In the genomic region with DNA sequence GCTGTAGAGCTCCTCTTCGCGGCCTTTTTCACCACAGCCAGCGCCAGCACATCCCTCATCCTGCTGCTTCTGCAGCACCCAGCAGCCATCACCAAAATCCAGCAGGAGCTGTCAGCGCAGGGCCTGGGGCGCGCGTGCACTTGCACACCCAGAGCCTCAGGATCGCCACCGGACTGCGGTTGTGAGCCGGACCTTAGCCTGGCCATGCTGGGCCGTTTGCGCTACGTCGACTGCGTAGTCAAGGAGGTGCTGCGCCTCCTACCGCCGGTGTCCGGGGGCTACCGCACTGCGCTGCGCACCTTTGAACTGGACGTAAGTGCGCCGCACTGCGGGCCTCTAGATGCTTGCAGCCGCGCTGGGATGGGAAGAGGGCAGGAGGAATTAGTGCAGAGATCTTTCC, we compare ENCODE assay signal across 9 mouse cellular contexts. TPM values are rescaled to one million over a fixed set of nuclear protein-coding genes. Genes with fewer than 3 reads are reported as not detected.
DNase-seq lines count a peak whose midpoint lies in the region; ATAC-seq lines count a peak whose summit lies in the region.
"Had no signal": no experiment of that assay in that cellular context is flagged by ENCODE, and none has a peak within 500 bp of the region (broad histone marks: within the 10 kb centered on the region; RNA-seq: fewer than 3 reads in every experiment).

No protein-coding gene starts in this region.

- no peak overlapping the region for H3K9ac ChIP-seq in lung, embryonic 15.5 days
- no peak overlapping the region for H3K9ac ChIP-seq in limb, embryonic 12.5 days (replicated peaks)
- no peak overlapping the region for H3K9ac ChIP-seq in stomach, embryonic 14.5 days (replicated peaks; ENCODE audit: low read depth, low read length)

- peak overlapping the region; percentile 7; the same call in 1 of the 2 replicates for H3K4me3 ChIP-seq in lung, embryonic 15.5 days
- peak overlapping the region; percentile 21 for H3K4me3 ChIP-seq in limb, embryonic 12.5 days (replicated peaks)
- peak overlapping the region; percentile 6; the same call in 1 of the 2 replicates for H3K4me3 ChIP-seq in stomach, embryonic 14.5 days (ENCODE audit: low read depth, low read length)

- H3K27me3 ChIP-seq in lung, embryonic 15.5 days, result peaks cover 100% of the 10 kb centered on the region
- peaks cover 100% of the 10 kb centered on the region for H3K27me3 ChIP-seq in limb, embryonic 12.5 days
- peaks cover 98% of the 10 kb centered on the region for H3K27me3 ChIP-seq in stomach, embryonic 14.5 days (ENCODE audit: control insufficient read depth, insufficient read depth, low read length)

- peak; percentile 47 for DNase-seq in adrenal gland, postnatal 14 days
- no peak for DNase-seq in adrenal gland, postnatal 25 days
- DNase-seq in lung, postnatal 25 days (ENCODE audit: low spot score), result no peak
- DNase-seq in cerebellum, adult 9-11 months, result no peak
- DNase-seq: layer of hippocampus, postnatal 36 days had no signal

- peaks cover 18% of the 10 kb centered on the region; the same call in 1 of the 2 replicates for H3K4me1 ChIP-seq in lung, embryonic 15.5 days
- peaks cover 33% of the 10 kb centered on the region for H3K4me1 ChIP-seq in limb, embryonic 12.5 days (replicated peaks)
- peaks cover 7% of the 10 kb centered on the region; the same call in 1 of the 2 replicates for H3K4me1 ChIP-seq in stomach, embryonic 14.5 days (ENCODE audit: control insufficient read depth, insufficient read depth, low read length)

- 5% methylated on average over 29 of the region's 29 CpGs for WGBS in lung, embryonic 15.5 days
- WGBS in limb, embryonic 12.5 days, result 2% methylated on average over 29 of the region's 29 CpGs
- WGBS in stomach, embryonic 14.5 days, result 5% methylated on average over 29 of the region's 29 CpGs

- ATAC-seq in lung, embryonic 15.5 days (ENCODE audit: borderline replicate concordance, extremely low read depth, low FRiP score, low TSS enrichment), result no peak
- no peak for ATAC-seq in limb, embryonic 12.5 days (ENCODE audit: insufficient number of reproducible peaks, insufficient read depth, low FRiP score, low TSS enrichment, low read depth)
- ATAC-seq in stomach, embryonic 14.5 days (ENCODE audit: insufficient number of reproducible peaks, insufficient read depth, low FRiP score, low read depth), result no peak
- no peak for ATAC-seq in activated CD4-positive, CD25-positive, alpha-beta regulatory T cell, adult 4 months

- no peaks in the 10 kb centered on the region for H3K9me3 ChIP-seq in lung, embryonic 15.5 days
- no peaks in the 10 kb centered on the region for H3K9me3 ChIP-seq in limb, embryonic 12.5 days
- H3K9me3 ChIP-seq in stomach, embryonic 14.5 days (ENCODE audit: control insufficient read depth, low read depth, low read length), result no peaks in the 10 kb centered on the region

- no peaks in the 10 kb centered on the region for H3K36me3 ChIP-seq in lung, embryonic 15.5 days
- no peaks in the 10 kb centered on the region for H3K36me3 ChIP-seq in limb, embryonic 12.5 days
- no peaks in the 10 kb centered on the region for H3K36me3 ChIP-seq in stomach, embryonic 14.5 days (ENCODE audit: control insufficient read depth, insufficient read depth, low read length)

- H3K27ac ChIP-seq in lung, embryonic 15.5 days, result no peak overlapping the region
- H3K27ac ChIP-seq in limb, embryonic 12.5 days, result no peak overlapping the region
- no peak overlapping the region for H3K27ac ChIP-seq in stomach, embryonic 14.5 days (ENCODE audit: low read length)

- H3K4me2 ChIP-seq in lung, embryonic 15.5 days, result peak overlapping the region; percentile 33
- H3K4me2 ChIP-seq in limb, embryonic 12.5 days, result peak overlapping the region; percentile 43
- 0 out of 2 replicates have a peak overlapping the region, but pooled peaks have one; percentile 16 for H3K4me2 ChIP-seq in stomach, embryonic 14.5 days (replicated peaks; ENCODE audit: low read depth, low read length)

RNA-seq across cellular contexts. Expression of gene Cyp26c1, which starts 5.3 kb away (rescaled TPM):
- total RNA-seq in adrenal gland, postnatal 14 days (2021), result 0.23 TPM in 1 of 2 replicates, not detected in the other
- not detected in 2 replicates for total RNA-seq in adrenal gland, postnatal 25 days (2021)
- polyA plus RNA-seq in lung, embryonic 15.5 days (2015; fragmentation: Nextera tagmentation; extraction: Ambion mirVana), result not detected in 2 replicates
- 0.19 and 0.23 TPM in 2 replicates for polyA plus RNA-seq in limb, embryonic 12.5 days (2016; fragmentation: Nextera tagmentation; extraction: Ambion mirVana)
- polyA plus RNA-seq in stomach, embryonic 14.5 days (2014; fragmentation: Nextera tagmentation; extraction: Ambion mirVana), result 0.14 TPM in 1 of 2 replicates, not detected in the other
- not detected for polyA plus RNA-seq in activated CD4-positive, CD25-positive, alpha-beta regulatory T cell, adult 4 months (2017; shearing (Covaris generic))

RNA-seq across cellular contexts. Expression of gene Cyp26a1, which starts 6.9 kb away (rescaled TPM):
- not detected in 2 replicates for total RNA-seq in adrenal gland, postnatal 14 days (2021)
- not detected in 2 replicates for total RNA-seq in adrenal gland, postnatal 25 days (2021)
- polyA plus RNA-seq in lung, embryonic 15.5 days (2015; fragmentation: Nextera tagmentation; extraction: Ambion mirVana), result 0.25 and 0.50 TPM in 2 replicates
- polyA plus RNA-seq in limb, embryonic 12.5 days (2016; fragmentation: Nextera tagmentation; extraction: Ambion mirVana), result 6.0 and 6.6 TPM in 2 replicates
- 9.9 and 12.9 TPM in 2 replicates for polyA plus RNA-seq in stomach, embryonic 14.5 days (2014; fragmentation: Nextera tagmentation; extraction: Ambion mirVana)
- polyA plus RNA-seq in activated CD4-positive, CD25-positive, alpha-beta regulatory T cell, adult 4 months (2017; shearing (Covaris generic)), result not detected
